Mouse (Mus musculus) limb, embryonic 15.5 days (tissue): ENCODE results near the gene Robo1. TPM values are rescaled to one million over a fixed set of nuclear protein-coding genes. Genes with fewer than 3 reads are reported as not detected.

ENCODE experiments used
- ATAC-seq: fragments of 200-750 bp; cut with Nextera tagmentation; 2 replicates; pipeline ENCODE4 v1.8.0; 2017; ENCODE audit warnings: low read depth, moderate TSS enrichment; ENCODE audit not compliant: insufficient number of reproducible peaks, low FRiP score, low TSS enrichment
- H3K27ac ChIP-seq: fragments of 300-500 bp; sonication (generic); 2 replicates; pipeline ENCODE4 v1.5.1; 2015; ENCODE audit warnings: moderate library complexity, mild to moderate bottlenecking, inconsistent platforms
- H3K27me3 ChIP-seq: fragments of 300-500 bp; sonication (generic); 2 replicates; pipeline ENCODE4 v1.6.1; 2015; ENCODE audit warnings: inconsistent platforms
- H3K36me3 ChIP-seq: fragments of 300-500 bp; sonication (generic); 2 replicates; pipeline ENCODE4 v1.6.1; 2015; ENCODE audit warnings: inconsistent platforms
- H3K4me1 ChIP-seq: fragments of 300-500 bp; sonication (generic); 2 replicates; pipeline ENCODE4 v1.6.1; 2015; ENCODE audit warnings: inconsistent platforms
- H3K4me2 ChIP-seq: fragments of 300-500 bp; sonication (generic); 2 replicates; pipeline ENCODE4 v1.6.1; 2015; ENCODE audit warnings: mild to moderate bottlenecking, inconsistent platforms
- H3K4me3 ChIP-seq: fragments of 300-500 bp; sonication (generic); 2 replicates; pipeline ENCODE4 v1.5.1; 2015; ENCODE audit warnings: mild to moderate bottlenecking, inconsistent platforms
- H3K9ac ChIP-seq: fragments of 300-500 bp; sonication (generic); 2 replicates; pipeline ENCODE4 v1.6.1; 2015; ENCODE audit warnings: inconsistent platforms
- H3K9me3 ChIP-seq: fragments of 300-500 bp; sonication (generic); 2 replicates; pipeline ENCODE4 v1.6.1; 2016; ENCODE audit warnings: inconsistent platforms
- WGBS: fragments of 180-500 bp; shearing (Covaris S2); methylation state at CpG from one replicate; pipeline ENCODE4 v1.1.7; 2015; 5-methylcytosine and 5-hydroxymethylcytosine counted together
- polyA plus RNA-seq: library from polyadenylated mRNA; unstranded; fragments of >200 nt; fragmentation: Nextera tagmentation; extraction: Ambion mirVana; gene quantifications from 2 replicates; pipeline ENCODE4 v1.2.1, GENCODE M21; 2015

Gene Robo1
- polyA plus RNA-seq, 1 experiment from 2014 or later = 36.3 TPM

GRCm38 (mm10) chr16:72944403-72944802 lies 636.3 kb downstream of the Robo1 start:
- no peak overlapping the region for H3K4me2 ChIP-seq
- no peaks in the 10 kb centered on the region for H3K9me3 ChIP-seq
- no peak for ATAC-seq
- no peaks in the 10 kb centered on the region for H3K4me1 ChIP-seq
- no peak overlapping the region for H3K27ac ChIP-seq
- 81% methylated on average over 4 of the region's 4 CpGs for WGBS
- H3K4me3 ChIP-seq = no peak overlapping the region
- no peak overlapping the region for H3K9ac ChIP-seq
- H3K36me3 ChIP-seq = no peaks in the 10 kb centered on the region
- no peaks in the 10 kb centered on the region for H3K27me3 ChIP-seq

- Histone ChIP-seq H3K36me3 (no peaks in the 10 kb centered on the region), H3K4me2 (no peak overlapping the region), H3K4me3 (no peak overlapping the region), H3K9me3 (no peaks in the 10 kb centered on the region), H3K4me1 (no peaks in the 10 kb centered on the region), H3K27me3 (no peaks in the 10 kb centered on the region), H3K27ac (no peak overlapping the region), H3K9ac (no peak overlapping the region)
- ATAC-seq = no peak
- 80% methylated on average over 6 of the region's 6 CpGs for WGBS
Measured at GRCm38 (mm10) chr16:72951969-72952368, 643.9 kb downstream of the Robo1 start.

- H3K9ac ChIP-seq = no peak overlapping the region
- H3K27me3 ChIP-seq = no peaks in the 10 kb centered on the region
- H3K36me3 ChIP-seq = peaks cover 13% of the 10 kb centered on the region
- ATAC-seq = no peak
- WGBS = 81% methylated on average over 11 of the region's 11 CpGs
- no peak overlapping the region for H3K27ac ChIP-seq
- H3K9me3 ChIP-seq = no peaks in the 10 kb centered on the region
- H3K4me2 ChIP-seq = no peak overlapping the region
- no peaks in the 10 kb centered on the region for H3K4me1 ChIP-seq
- H3K4me3 ChIP-seq = no peak overlapping the region
Measured at GRCm38 (mm10) chr16:72959018-72959702, 651.1 kb downstream of the Robo1 start.

- H3K27me3 ChIP-seq = no peaks in the 10 kb centered on the region
- no peak overlapping the region for H3K27ac ChIP-seq
- H3K4me2 ChIP-seq = no peak overlapping the region
- H3K4me3 ChIP-seq = no peak overlapping the region
- no peaks in the 10 kb centered on the region for H3K4me1 ChIP-seq
- no peak overlapping the region for H3K9ac ChIP-seq
- peaks cover 13% of the 10 kb centered on the region for H3K36me3 ChIP-seq
- 87% methylated on average over 6 of the region's 6 CpGs for WGBS
- no peak for ATAC-seq
- H3K9me3 ChIP-seq = no peaks in the 10 kb centered on the region
Measured at GRCm38 (mm10) chr16:72959823-72960222, 651.7 kb downstream of the Robo1 start.

- H3K4me1 ChIP-seq = 0 out of 2 replicates have a peak, but pooled peaks cover 2% of the 10 kb centered on the region
- H3K27ac ChIP-seq = no peak overlapping the region
- H3K4me3 ChIP-seq = no peak overlapping the region
- H3K36me3 ChIP-seq = peaks cover 13% of the 10 kb centered on the region
- ATAC-seq = no peak
- no peaks in the 10 kb centered on the region for H3K9me3 ChIP-seq
- H3K4me2 ChIP-seq = no peak overlapping the region
- WGBS = 93% methylated on average over 3 of the region's 3 CpGs
- no peaks in the 10 kb centered on the region for H3K27me3 ChIP-seq
- H3K9ac ChIP-seq = no peak overlapping the region
Measured at GRCm38 (mm10) chr16:72963782-72964181, 655.7 kb downstream of the Robo1 start.

GRCm38 (mm10) chr16:72967509-72967908 lies 659.4 kb downstream of the Robo1 start:
- H3K27ac ChIP-seq = no peak overlapping the region
- H3K9me3 ChIP-seq = no peaks in the 10 kb centered on the region
- H3K9ac ChIP-seq = no peak overlapping the region
- 0 out of 2 replicates have a peak, but pooled peaks cover 2% of the 10 kb centered on the region for H3K4me1 ChIP-seq
- peaks cover 15% of the 10 kb centered on the region for H3K36me3 ChIP-seq
- H3K4me2 ChIP-seq = no peak overlapping the region
- no peak for ATAC-seq
- 55% methylated on average over 7 of the region's 7 CpGs for WGBS
- H3K27me3 ChIP-seq = no peaks in the 10 kb centered on the region
- H3K4me3 ChIP-seq = no peak overlapping the region

- ATAC-seq = no peak
- 73% methylated on average over 7 of the region's 7 CpGs for WGBS
- H3K4me2 ChIP-seq = no peak overlapping the region
- H3K4me3 ChIP-seq = no peak overlapping the region
- no peaks in the 10 kb centered on the region for H3K27me3 ChIP-seq
- H3K4me1 ChIP-seq = 0 out of 2 replicates have a peak, but pooled peaks cover 2% of the 10 kb centered on the region
- no peak overlapping the region for H3K27ac ChIP-seq
- peaks cover 11% of the 10 kb centered on the region; the same call in 1 of the 2 replicates for H3K36me3 ChIP-seq
- no peaks in the 10 kb centered on the region for H3K9me3 ChIP-seq
- no peak overlapping the region for H3K9ac ChIP-seq
Measured at GRCm38 (mm10) chr16:72969990-72970389, 661.9 kb downstream of the Robo1 start.

GRCm38 (mm10) chr16:72973685-72974084 lies 665.6 kb downstream of the Robo1 start:
- Histone ChIP-seq H3K9ac (no peak overlapping the region), H3K27me3 (no peaks in the 10 kb centered on the region), H3K4me2 (no peak overlapping the region), H3K4me3 (no peak overlapping the region), H3K9me3 (no peaks in the 10 kb centered on the region), H3K4me1 (no peaks in the 10 kb centered on the region), H3K36me3 (peaks cover 13% of the 10 kb centered on the region), H3K27ac (no peak overlapping the region)
- WGBS = 76% methylated on average over 6 of the region's 6 CpGs
- no peak for ATAC-seq

GRCm38 (mm10) chr16:72974681-72975080 lies 666.6 kb downstream of the Robo1 start:
- Histone ChIP-seq H3K27ac (no peak overlapping the region), H3K4me3 (no peak overlapping the region), H3K9ac (no peak overlapping the region), H3K4me2 (no peak overlapping the region), H3K4me1 (no peaks in the 10 kb centered on the region), H3K27me3 (no peaks in the 10 kb centered on the region), H3K9me3 (no peaks in the 10 kb centered on the region), H3K36me3 (peaks cover 16% of the 10 kb centered on the region)
- WGBS = 92% methylated on average over 4 of the region's 4 CpGs
- no peak for ATAC-seq

GRCm38 (mm10) chr16:72976849-72977576 lies 668.9 kb downstream of the Robo1 start:
- Histone ChIP-seq H3K36me3 (peaks cover 12% of the 10 kb centered on the region), H3K4me3 (no peak overlapping the region), H3K9me3 (no peaks in the 10 kb centered on the region), H3K27me3 (no peaks in the 10 kb centered on the region), H3K9ac (no peak overlapping the region), H3K4me2 (no peak overlapping the region), H3K27ac (no peak overlapping the region), H3K4me1 (no peaks in the 10 kb centered on the region)
- no peak for ATAC-seq
- WGBS = 69% methylated on average over 19 of the region's 19 CpGs

GRCm38 (mm10) chr16:72979407-72980219 lies 671.5 kb downstream of the Robo1 start:
- Histone ChIP-seq H3K4me2 (no peak overlapping the region), H3K36me3 (peaks cover 8% of the 10 kb centered on the region), H3K4me3 (no peak overlapping the region), H3K27ac (no peak overlapping the region), H3K9me3 (no peaks in the 10 kb centered on the region), H3K27me3 (no peaks in the 10 kb centered on the region), H3K9ac (no peak overlapping the region), H3K4me1 (no peaks in the 10 kb centered on the region)
- WGBS = 26% methylated on average over 8 of the region's 8 CpGs
- ATAC-seq = no peak
